Mouse (Mus musculus): ENCODE data around the gene Spo11.

DNA sequence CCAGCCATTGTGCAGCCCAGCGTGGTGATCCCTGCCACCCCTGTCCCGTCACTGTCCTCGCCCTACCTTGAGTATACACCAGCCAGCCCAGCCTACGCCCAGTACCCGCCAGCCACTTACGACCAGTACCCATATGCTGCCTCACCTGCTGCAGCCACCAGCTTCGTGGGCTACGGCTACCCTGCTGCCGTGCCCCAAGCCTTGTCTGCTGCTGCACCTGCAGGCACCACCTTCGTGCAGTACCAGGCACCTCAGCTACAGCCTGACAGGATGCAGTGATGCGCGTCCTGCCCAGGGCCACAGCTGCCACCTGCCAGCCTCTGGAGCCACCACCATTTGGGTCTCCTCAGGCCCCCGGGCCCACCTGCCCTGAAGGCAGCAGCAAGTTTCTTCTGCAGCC lies 56.0 kb downstream of the Spo11 start:
- no peak for TF ChIP-seq TBP (conservative IDR thresholded peaks at IDR 0.05; ENCODE audit: low read depth, low read length)
- no peak for TF ChIP-seq CTCF (conservative IDR thresholded peaks at IDR 0.05 in 1 of 2, IDR thresholded peaks at IDR 0.05 in 1 of 2; ENCODE audit: low read depth in 2 of 2, low read length in 2 of 2)
- no peak for TF ChIP-seq BHLHE40 (IDR thresholded peaks at IDR 0.05; ENCODE audit: low read depth, low read length)
- TF ChIP-seq USF1 (IDR thresholded peaks at IDR 0.05; ENCODE audit: low read depth, low read length): no peak
- TF ChIP-seq ZKSCAN1 (IDR thresholded peaks at IDR 0.05; ENCODE audit: borderline replicate concordance, low read depth, low read length): no peak

Measured in CH12.LX (cell line).